Mouse (Mus musculus): Measurements from ENCODE around the gene Zpr1.
"Not testable (repeated sequence)": the region's sequence is repeated elsewhere in the genome, so short reads cannot be mapped to it uniquely, and the experiment has no call there.

Gene Zpr1

DNA sequence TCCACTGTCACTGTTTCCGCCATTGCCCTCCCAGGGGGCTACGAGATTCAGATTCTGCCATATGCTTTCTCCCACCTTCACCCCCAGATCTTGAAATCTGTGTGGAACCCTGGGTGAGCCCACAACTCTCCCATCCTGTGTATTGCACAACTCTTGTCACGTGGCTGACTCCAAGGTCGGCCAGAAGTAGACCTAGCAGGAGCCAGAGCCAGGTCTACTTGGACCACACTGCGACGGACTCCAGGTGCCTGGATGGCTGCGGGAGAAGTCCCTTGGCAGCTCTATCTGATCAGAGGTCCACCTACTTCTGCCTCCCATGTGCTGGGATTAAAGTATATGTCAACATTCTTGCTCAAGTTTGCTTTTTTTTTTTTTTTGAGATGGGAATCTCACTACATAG is 11.7 kb upstream of the Zpr1 start:
- no peak for DNase-seq

DNA sequence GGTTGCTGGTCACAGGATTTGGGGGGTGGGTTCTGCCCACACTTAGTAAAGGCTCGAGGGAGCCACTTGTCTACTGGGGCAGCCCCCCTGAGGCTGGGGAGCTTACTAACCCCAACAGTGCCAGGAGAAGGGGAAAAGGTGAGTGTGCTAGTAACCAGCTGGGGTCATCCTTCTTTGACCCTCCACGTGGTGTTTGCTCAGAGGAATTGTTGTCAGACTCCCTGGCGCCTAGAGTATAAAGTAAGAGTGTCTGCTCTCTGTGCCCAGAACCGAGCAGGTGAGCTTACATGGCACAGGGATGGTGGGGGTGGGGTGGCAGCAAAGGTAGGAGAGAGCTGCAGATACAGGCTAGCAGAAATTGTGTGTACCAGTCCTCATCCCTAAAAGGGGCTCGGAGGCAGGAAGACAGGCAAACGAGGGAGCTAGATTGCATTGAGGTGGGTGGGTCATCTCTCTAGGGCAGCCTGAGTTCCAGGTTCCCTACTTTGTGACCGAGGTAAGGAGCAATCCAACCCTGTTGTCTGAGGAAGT is 4.5 kb upstream of the Zpr1 start, which contains the start of gene Apoa5:
Gene Apoa5, plus strand, starts transcription at position 291 of the 531 bp plus-strand sequence.
- DNase-seq = no peak

GRCm38 (mm10) chr9:46269125-46269524 is 3.7 kb upstream of the Zpr1 start:
- DNase-seq = no peak

- no peak for DNase-seq
Measured at GRCm38 (mm10) chr9:46270782-46271181, 2.1 kb upstream of the Zpr1 start.

- no peak for DNase-seq
Measured at GRCm38 (mm10) chr9:46272070-46272469, 794 bp upstream of the Zpr1 start.

DNA sequence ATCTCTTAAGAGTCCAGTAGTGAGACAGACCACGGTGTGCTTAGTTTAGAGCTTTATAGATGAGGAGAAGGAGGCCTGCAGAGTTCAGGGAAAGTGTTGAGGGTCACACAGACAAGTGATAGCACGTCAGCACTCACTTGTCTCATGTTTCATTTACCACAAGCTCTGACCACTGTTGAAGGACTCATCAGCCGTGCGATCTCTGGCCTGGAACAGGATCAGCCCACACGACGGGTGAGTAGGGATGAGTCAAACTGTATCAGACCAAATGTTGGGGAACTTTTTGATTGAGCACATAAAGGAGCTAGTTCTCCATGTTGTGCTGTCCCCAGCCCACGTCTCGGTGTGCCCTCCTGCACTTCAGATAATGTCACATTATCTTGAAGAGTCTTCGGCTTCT is 1.6 kb downstream of the Zpr1 start:
- no peak for DNase-seq

DNA sequence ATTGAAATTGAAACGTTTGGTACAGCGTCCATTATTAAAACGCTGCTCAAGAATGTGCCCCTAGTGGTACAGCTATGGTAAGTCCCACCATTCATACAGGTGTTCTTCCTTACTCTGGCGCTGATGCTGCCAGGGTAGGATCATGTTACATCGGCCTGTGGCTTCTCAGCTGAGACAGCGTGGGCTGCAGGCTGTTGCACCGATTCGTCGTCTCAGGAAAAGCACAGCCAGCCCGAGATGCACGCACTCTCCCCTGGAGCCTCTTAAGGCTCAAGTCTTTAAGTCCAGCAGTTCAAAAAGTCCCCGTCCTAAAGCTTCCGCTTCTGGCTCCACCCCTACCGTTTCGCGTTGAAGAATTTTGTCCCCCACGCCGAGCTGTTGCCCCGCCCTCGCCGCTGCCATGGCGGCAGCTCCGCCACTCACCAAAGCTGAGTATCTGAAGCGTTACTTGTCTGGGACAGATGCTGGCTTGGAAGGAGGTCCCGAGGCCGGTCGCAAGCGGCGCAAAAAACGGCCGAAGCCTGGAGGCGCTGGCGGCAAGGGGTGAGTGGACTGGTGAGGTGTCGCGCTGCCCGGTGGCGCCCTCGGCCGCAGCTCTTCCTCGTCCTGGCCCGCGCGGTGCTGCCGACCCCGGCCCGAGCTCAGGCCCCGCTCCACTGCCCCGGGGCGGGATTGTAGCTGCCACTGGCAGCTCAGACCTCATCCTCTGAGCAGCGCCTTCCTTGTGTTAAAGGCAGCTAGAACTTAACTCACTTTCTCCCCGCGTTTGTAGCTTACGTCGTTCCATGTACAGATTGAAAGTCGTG is 10.0 kb downstream of the Zpr1 start, which contains the start of gene Bud13:
Gene Bud13, plus strand, starts transcription at position 378 of the 806 bp plus-strand sequence.
- peak; percentile 95 to 96 for DNase-seq

DNA sequence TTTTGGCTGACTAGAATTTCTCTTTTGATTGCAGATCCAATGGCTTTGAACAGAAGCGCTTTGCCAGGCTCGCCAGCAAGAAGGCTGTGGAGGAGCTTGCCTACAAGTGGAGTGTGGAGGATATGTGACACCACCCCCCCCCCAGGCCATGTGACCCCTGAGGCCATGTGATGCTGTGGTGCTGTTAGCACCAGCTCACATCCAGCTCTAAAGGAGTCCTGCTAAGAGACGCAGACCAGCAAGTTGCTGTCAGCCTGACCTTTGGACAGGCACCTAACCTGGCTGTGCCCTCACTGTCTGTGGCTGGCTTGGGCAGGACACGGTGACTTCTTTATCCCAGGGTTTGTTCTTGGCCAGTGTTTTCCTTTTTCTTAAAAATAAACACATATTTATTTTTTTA is 25.5 kb downstream of the Zpr1 start:
- no peak for DNase-seq

GRCm38 (mm10) chr9:46302142-46302541 is 29.3 kb downstream of the Zpr1 start:
- DNase-seq = peak; percentile 64 to 74

DNA sequence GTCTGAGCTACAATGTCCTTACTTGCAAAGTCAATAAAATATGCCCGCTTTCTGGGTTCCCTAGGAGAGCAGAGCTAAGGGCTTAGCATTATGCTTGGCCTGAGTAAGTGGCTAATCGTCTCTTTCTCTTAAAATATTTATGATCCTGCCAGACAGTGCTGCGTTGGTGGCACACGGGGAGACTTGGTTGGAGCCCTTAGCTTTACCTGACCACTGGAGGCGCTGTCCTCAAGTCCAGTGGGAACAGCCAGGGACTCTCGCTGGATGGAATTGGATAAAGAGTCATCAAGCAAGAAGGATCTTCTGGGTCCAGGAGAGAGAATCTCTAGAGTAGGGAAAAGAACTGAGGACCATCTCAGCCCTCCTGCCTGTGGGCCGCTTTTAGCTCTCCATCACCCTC is 36.3 kb downstream of the Zpr1 start:
- DNase-seq = peak in 1 of 2 experiments; percentile 51

GRCm38 (mm10) chr9:46314507-46314906 is 41.6 kb downstream of the Zpr1 start:
- DNase-seq = peak; percentile 81 to 87

GRCm38 (mm10) chr9:46314921-46315320 is 42.1 kb downstream of the Zpr1 start:
- no peak for DNase-seq

- DNase-seq = no peak
Measured at GRCm38 (mm10) chr9:46315807-46316365, 43.0 kb downstream of the Zpr1 start.

GRCm38 (mm10) chr9:46316388-46316787 is 43.5 kb downstream of the Zpr1 start:
- peak in 1 of 2 experiments; percentile 39 for DNase-seq

DNA sequence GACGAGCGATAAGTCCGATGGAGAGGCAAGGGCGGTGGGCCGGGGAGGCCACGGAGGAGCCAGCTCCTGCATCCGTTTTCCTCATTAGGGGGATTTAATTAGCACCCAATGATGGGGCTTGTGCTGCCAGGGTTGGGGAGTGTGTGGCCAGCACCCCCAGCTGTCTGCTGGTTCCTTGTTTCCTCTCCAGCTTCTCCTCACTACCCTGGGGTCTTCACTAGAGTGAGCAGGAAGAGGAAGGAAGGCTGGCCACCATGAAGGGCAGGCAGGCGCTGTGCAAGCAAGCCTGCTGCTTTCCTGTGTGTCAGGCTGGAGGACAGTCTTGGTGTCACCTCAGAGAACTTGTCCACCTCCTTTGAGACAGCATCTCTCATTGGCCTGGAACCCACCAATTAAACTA is 44.0 kb downstream of the Zpr1 start:
- no peak for DNase-seq

DNA sequence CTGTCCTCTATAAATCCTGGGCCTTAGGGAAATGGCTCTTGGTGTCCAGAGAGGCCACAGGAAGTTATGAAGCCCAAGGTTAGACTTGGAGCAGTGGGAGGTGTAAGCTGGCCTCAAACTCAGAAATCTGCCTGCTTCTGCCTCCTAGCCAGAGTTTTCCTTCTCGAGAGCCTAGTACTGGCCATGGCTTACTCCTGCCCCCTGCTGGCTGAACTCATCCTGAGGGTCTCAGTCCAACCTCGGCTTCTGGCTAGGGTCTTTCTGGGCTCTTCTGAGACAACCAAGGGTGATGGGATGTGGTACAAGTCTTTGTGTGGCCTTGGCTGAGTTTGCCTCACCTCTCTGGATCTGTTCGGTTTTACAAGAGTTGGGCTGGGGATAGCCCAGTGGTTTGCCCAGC is 45.1 kb downstream of the Zpr1 start:
- DNase-seq = no peak

DNA sequence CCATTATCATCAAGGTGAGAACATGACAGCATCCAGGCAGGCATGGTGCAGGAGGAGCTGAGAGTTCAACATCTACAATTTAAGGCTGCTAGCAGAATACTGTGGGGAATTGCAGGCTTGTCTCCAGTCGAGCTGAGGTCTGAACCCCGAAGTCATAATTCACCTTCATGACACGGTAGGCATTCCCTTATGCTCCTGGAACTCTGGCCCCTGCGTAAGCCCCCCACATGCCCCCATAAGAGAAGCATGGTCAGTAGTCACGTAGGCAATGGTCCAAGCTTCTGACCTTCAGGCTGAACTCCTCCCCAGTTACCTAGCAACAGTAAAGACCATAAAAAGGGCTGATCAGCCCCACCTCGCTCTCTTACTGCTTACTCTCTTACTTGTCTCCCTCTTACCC is 47.0 kb downstream of the Zpr1 start, which contains the start of gene 4931429L15Rik:
Gene 4931429L15Rik, minus strand, starts transcription at position 101 of the 400 bp plus-strand sequence.
- not testable (repeated sequence) for DNase-seq

DNA sequence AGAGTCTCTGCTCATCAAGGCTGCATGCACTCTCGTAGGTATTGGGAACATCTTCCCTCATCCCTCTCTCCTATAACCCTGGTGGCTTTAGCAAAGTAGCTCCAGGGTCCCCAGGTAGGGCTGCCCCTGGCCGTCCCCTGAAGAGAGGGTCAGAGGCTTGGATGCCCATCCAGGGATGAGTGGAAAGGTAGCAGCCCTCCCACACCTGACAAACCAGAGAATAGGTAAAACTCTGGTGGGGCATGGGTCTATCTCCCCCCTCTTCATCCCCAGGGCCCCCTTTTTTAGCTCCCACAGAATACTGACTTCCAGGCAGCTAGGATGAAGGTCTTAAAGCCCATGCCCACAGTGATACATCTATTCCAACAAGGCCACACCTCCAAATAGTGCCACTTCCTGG is 47.6 kb downstream of the Zpr1 start:
- no peak for DNase-seq

GRCm38 (mm10) chr9:46326694-46327405 is 54.0 kb downstream of the Zpr1 start:
- DNase-seq = no peak

DNA sequence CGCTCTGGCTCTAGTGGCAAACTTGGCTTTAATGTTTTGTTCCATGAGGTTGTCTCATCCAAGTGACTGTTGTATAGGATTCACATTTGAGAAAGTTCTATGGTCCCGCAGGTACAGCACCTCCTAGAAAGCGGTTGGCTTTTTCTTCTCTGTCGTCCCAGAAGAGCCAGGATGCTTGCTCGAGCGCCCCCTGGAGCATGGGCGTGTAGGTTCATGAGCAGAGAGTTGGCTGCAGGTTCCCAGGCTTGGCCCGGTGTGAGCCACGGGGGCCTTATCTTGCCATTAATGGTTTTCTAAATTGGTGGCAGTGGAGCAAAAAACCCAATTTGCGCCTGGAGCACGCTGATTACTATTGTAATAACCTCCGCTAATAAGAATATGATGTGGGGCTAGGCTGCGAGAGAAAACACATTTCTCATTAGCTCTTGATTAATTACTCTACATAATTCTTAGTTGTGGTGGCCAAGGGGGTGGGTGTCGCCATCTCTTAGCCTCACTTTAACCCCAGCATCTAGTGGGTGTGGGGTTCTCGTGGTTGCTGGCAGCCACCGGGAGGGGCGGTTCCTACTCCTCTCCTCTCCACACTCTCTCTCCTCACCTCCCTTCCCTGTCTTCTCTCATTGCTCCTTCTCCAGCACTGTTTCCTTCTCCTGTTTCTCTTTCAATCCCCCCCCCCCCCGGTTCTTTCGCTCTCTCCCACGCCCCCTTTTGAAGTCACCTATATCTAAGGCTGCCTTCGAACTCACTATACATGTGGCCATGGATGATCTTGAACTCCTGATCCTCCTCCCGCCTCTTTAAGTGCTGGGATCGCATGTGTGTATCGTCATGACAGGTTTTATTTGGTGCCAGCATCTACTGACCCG is 55.1 kb downstream of the Zpr1 start:
- peak in 1 of 2 experiments; percentile 56 for DNase-seq

DNA sequence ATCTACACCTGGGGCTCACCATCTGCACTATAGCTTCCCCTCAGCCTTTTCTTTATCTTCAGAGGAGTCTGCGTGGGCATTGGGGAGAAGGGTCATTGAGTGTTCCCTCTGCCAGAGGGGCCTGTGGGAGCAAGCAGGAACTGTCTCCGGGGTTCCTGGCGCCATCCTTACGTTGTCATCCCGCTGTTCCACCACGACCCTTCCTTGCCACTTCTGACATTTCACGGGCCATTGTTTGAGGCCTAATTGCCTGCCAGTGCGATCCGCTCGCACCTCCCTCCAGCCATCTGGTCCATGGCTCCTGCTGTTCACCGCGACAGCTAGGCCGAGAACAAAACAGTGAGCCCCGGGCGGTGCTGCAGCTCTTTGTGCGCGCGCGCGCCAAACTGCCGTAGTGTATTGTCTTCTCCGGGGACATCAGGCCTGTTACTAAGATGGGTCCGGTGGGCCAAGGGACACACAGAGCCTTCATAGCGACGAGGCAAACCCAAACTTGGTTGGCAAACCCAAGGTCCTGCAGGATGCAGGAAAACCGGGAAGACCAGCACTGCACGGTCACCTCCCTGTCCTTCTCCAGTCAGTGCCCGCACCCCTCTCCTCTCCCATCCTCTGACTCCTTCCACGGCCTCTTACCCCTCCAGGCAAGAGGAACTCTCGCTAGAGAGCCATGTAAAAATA is 55.8 kb downstream of the Zpr1 start:
- DNase-seq = peak; percentile 92 to 93

- peak in 1 of 2 experiments; percentile 55 for DNase-seq
Measured at GRCm38 (mm10) chr9:46329250-46329648, 56.4 kb downstream of the Zpr1 start.

All from cerebellum, postnatal 25 days (tissue).